Mouse (Mus musculus) neural tube, embryonic 13.5 days (tissue): ENCODE results near the gene Gm20388. TPM values are rescaled to one million over a fixed set of nuclear protein-coding genes. Genes with fewer than 3 reads are reported as not detected.

Source experiments
- ATAC-seq: fragments of 200-750 bp; cut with Nextera tagmentation; 2 replicates; pipeline ENCODE4 v1.8.0; 2017; ENCODE audit warnings: low read depth, mild to moderate bottlenecking, moderate TSS enrichment, moderate library complexity
- H3K27ac ChIP-seq: fragments of 300-500 bp; sonication (generic); replicated peaks from 2 replicates; pipeline ENCODE4 v1.5.1; 2015; ENCODE audit warnings: moderate library complexity, mild to moderate bottlenecking, inconsistent platforms
- H3K27me3 ChIP-seq: fragments of 300-500 bp; sonication (generic); 2 replicates; pipeline ENCODE4 v1.6.1; 2015; ENCODE audit warnings: mild to moderate bottlenecking, inconsistent platforms
- H3K36me3 ChIP-seq: fragments of 300-500 bp; sonication (generic); 2 replicates; pipeline ENCODE4 v1.6.1; 2015; ENCODE audit warnings: mild to moderate bottlenecking, inconsistent platforms
- H3K4me1 ChIP-seq: fragments of 300-500 bp; sonication (generic); replicated peaks from 2 replicates; pipeline ENCODE4 v1.6.1; 2015; ENCODE audit warnings: inconsistent platforms
- H3K4me2 ChIP-seq: fragments of 300-500 bp; sonication (generic); 2 replicates; pipeline ENCODE4 v1.6.1; 2015; ENCODE audit warnings: inconsistent platforms, mild to moderate bottlenecking, moderate library complexity
- H3K4me3 ChIP-seq: fragments of 300-500 bp; sonication (generic); 2 replicates; pipeline ENCODE4 v1.5.1; 2015; ENCODE audit warnings: mild to moderate bottlenecking, inconsistent platforms
- H3K9ac ChIP-seq: fragments of 300-500 bp; sonication (generic); 2 replicates; pipeline ENCODE4 v1.6.1; 2015; ENCODE audit warnings: moderate library complexity, mild to moderate bottlenecking, inconsistent platforms
- H3K9me3 ChIP-seq: fragments of 300-500 bp; sonication (generic); 2 replicates; pipeline ENCODE4 v1.6.1; 2016; ENCODE audit warnings: inconsistent platforms
- WGBS: fragments of 180-500 bp; shearing (Covaris S2); methylation state at CpG from one replicate; pipeline ENCODE4 v1.1.7; 2015; 5-methylcytosine and 5-hydroxymethylcytosine counted together
- polyA plus RNA-seq: library from polyadenylated mRNA; unstranded; fragments of >200 nt; fragmentation: Nextera tagmentation; extraction: Ambion mirVana; gene quantifications from 2 replicates; pipeline ENCODE4 v1.2.1, GENCODE M21; 2015

Gm20388 gene
- polyA plus RNA-seq, 1 experiment from 2014 or later = 0.27 TPM

DNA sequence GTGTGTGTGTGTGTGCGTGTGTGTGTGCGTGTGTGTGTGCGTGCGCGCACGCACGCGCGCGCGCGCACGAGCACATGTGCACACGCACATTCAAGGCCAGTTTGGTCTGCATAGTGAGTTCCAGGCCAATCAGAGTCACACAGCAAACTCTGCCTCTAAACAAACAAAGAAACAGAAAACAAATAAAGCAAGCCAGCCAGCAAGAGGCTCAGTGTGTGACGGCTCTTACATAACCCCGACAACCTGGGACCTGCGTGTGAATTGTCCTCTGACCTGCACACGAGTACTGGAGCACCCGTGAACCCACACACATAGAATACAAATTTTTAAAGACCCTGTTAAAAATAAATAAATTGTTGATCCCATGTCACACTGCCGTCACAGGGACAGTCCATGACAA, 1488.1 kb downstream of the Gm20388 start:
- no peak for ATAC-seq
- H3K4me3 ChIP-seq = no peak overlapping the region
- no peak overlapping the region for H3K9ac ChIP-seq
- 84% methylated on average over 20 of the region's 20 CpGs for WGBS
- peaks cover 73% of the 10 kb centered on the region for H3K27me3 ChIP-seq
- H3K4me1 ChIP-seq = peaks cover 28% of the 10 kb centered on the region
- no peaks in the 10 kb centered on the region for H3K9me3 ChIP-seq
- no peak overlapping the region for H3K27ac ChIP-seq
- H3K36me3 ChIP-seq = no peaks in the 10 kb centered on the region
- no peak overlapping the region for H3K4me2 ChIP-seq

DNA sequence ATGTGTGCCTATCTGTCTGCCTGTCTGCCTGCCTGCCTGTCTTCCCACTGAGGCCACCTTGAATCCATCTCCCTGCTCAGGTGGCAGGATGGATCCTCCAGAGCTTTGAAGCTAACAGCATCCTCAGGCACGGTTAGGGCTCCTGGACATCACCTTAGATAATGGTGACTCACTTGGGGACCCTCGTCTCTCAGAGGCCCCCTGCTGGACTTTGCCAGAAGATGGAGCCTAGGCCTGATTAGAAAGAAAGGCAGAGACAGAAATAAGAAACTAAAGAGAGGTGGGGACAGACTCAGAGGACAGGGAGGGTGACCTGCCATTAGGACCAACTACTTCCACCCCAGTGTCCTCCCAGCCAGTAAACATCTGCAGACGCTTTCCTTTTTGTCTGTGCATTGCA, 1488.5 kb downstream of the Gm20388 start:
- no peak overlapping the region for H3K9ac ChIP-seq
- no peak overlapping the region for H3K4me3 ChIP-seq
- no peak for ATAC-seq
- peaks cover 69% of the 10 kb centered on the region for H3K27me3 ChIP-seq
- H3K27ac ChIP-seq = no peak overlapping the region
- H3K36me3 ChIP-seq = no peaks in the 10 kb centered on the region
- no peaks in the 10 kb centered on the region for H3K9me3 ChIP-seq
- no peak overlapping the region for H3K4me2 ChIP-seq
- peaks cover 28% of the 10 kb centered on the region for H3K4me1 ChIP-seq
- WGBS = 30% methylated on average over 3 of the region's 3 CpGs

DNA sequence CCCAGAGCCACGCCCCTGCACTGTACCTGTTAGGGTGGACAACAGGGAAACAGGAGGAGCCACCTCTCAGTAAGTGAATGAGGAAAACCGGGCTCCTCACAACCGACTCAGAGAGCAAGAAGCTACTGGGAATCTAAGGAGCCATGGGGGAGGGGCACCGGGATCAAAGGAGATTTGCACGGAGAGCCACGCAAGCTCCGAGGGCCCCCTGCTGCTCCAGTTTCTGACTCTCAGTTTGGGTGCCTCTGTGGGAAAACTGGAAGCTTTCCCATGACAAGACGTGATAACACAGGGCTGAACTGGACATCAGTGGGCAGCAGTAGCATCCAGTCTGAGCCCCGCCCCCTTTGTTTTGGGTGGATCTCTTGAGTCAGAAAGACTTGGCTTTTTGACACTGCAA, 1489.9 kb downstream of the Gm20388 start:
- Histone ChIP-seq H3K4me1 (peaks cover 28% of the 10 kb centered on the region), H3K27ac (no peak overlapping the region), H3K9me3 (no peaks in the 10 kb centered on the region), H3K4me2 (no peak overlapping the region), H3K36me3 (no peaks in the 10 kb centered on the region), H3K27me3 (peaks cover 60% of the 10 kb centered on the region), H3K9ac (no peak overlapping the region), H3K4me3 (no peak overlapping the region)
- ATAC-seq = no peak
- 29% methylated on average over 9 of the region's 9 CpGs for WGBS

GRCm38 (mm10) chr8:121403821-121404220, 1493.2 kb downstream of the Gm20388 start:
- Histone ChIP-seq H3K27me3 (peaks cover 28% of the 10 kb centered on the region), H3K36me3 (no peaks in the 10 kb centered on the region), H3K4me3 (no peak overlapping the region), H3K9ac (no peak overlapping the region), H3K27ac (no peak overlapping the region), H3K9me3 (no peaks in the 10 kb centered on the region), H3K4me1 (0 out of 2 replicates have a peak, but pooled peaks cover 4% of the 10 kb centered on the region), H3K4me2 (no peak overlapping the region)
- WGBS = 73% methylated on average over 6 of the region's 6 CpGs
- ATAC-seq = no peak

GRCm38 (mm10) chr8:121418081-121418480, 1507.4 kb downstream of the Gm20388 start:
- H3K27ac ChIP-seq = no peak overlapping the region
- no peaks in the 10 kb centered on the region for H3K4me1 ChIP-seq
- no peaks in the 10 kb centered on the region for H3K27me3 ChIP-seq
- 47% methylated on average over 6 of the region's 6 CpGs for WGBS
- H3K36me3 ChIP-seq = no peaks in the 10 kb centered on the region
- no peak for ATAC-seq
- no peak overlapping the region for H3K4me3 ChIP-seq
- no peak overlapping the region for H3K4me2 ChIP-seq
- peaks cover 6% of the 10 kb centered on the region for H3K9me3 ChIP-seq
- no peak overlapping the region for H3K9ac ChIP-seq

DNA sequence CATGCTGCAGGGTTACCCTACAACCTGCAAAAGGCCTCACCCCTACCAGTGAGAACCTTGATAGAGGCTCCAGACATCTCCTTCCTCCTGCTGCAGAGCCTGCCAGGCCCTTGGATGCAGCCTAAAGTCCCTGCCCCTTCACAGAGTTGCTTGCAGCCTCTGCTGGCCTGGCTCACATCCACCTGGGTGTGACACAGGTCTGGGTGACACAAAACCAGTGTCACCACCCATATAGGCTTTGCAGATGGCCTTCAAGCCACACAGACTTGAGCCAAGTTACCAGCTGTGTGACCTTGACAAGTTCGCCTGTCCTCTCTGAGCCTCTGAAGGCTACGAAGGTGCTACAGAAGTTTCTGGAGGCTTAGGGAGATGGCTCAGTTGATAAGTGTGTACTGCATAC, 1508.9 kb downstream of the Gm20388 start:
- no peak overlapping the region for H3K4me3 ChIP-seq
- no peak for ATAC-seq
- 93% methylated on average over 2 of the region's 2 CpGs for WGBS
- H3K27ac ChIP-seq = no peak overlapping the region
- no peak overlapping the region for H3K9ac ChIP-seq
- no peaks in the 10 kb centered on the region for H3K27me3 ChIP-seq
- H3K4me1 ChIP-seq = no peaks in the 10 kb centered on the region
- peaks cover 6% of the 10 kb centered on the region for H3K9me3 ChIP-seq
- no peak overlapping the region for H3K4me2 ChIP-seq
- no peaks in the 10 kb centered on the region for H3K36me3 ChIP-seq

DNA sequence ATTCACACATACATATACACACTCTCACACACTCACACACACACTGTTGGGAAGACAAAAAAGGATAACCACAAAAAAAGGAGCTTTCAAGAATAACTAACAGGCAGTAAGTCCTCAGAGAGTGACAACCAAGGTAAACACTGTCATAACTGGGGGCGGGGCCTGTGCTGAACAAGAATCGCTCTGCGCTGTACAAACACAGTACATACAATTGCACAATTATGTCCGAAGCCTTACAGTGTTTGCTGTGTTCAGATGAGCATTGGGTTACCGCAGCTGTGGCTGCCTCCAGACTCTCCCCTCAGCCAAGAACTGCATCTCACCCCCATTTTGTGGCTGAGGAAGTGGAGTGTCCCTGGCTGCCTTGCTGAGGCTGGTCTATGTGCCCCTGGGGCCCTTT, 1510.4 kb downstream of the Gm20388 start:
- H3K4me2 ChIP-seq = no peak overlapping the region
- WGBS = 85% methylated on average over 5 of the region's 5 CpGs
- no peak overlapping the region for H3K27ac ChIP-seq
- no peak overlapping the region for H3K4me3 ChIP-seq
- no peaks in the 10 kb centered on the region for H3K27me3 ChIP-seq
- H3K9me3 ChIP-seq = peaks cover 6% of the 10 kb centered on the region
- no peaks in the 10 kb centered on the region for H3K4me1 ChIP-seq
- no peak for ATAC-seq
- H3K36me3 ChIP-seq = no peaks in the 10 kb centered on the region
- H3K9ac ChIP-seq = no peak overlapping the region

- H3K9me3 ChIP-seq = peaks cover 6% of the 10 kb centered on the region
- H3K9ac ChIP-seq = no peak overlapping the region
- WGBS = 94% methylated on average over 10 of the region's 10 CpGs
- H3K4me2 ChIP-seq = no peak overlapping the region
- H3K27ac ChIP-seq = no peak overlapping the region
- H3K36me3 ChIP-seq = no peaks in the 10 kb centered on the region
- H3K4me3 ChIP-seq = no peak overlapping the region
- H3K27me3 ChIP-seq = no peaks in the 10 kb centered on the region
- ATAC-seq = no peak
- H3K4me1 ChIP-seq = no peaks in the 10 kb centered on the region
Observed at GRCm38 (mm10) chr8:121424080-121424479, 1513.4 kb downstream of the Gm20388 start.

DNA sequence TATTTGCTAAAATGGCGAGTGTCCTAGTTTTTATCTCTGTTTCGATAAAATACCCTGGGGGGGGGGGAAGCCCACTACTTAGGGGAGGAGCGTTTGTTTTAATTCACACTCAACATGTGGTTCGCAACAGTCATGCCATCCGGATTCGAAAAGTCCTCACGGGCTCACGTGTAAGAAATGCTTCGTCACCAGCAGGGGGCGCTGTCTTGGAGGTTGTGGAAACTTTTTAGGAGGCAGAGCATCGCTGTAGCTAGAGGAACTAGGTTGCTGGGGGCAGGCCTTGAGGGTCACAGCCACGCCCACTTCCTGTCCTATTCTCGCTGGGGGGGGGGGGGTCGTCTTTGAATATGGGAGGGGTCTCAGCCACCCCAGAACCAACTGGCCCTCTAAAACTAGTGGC, 1514.0 kb downstream of the Gm20388 start:
- Histone ChIP-seq H3K4me3 (no peak overlapping the region), H3K4me1 (no peaks in the 10 kb centered on the region), H3K9me3 (peaks cover 6% of the 10 kb centered on the region), H3K36me3 (no peaks in the 10 kb centered on the region), H3K4me2 (no peak overlapping the region), H3K9ac (no peak overlapping the region), H3K27ac (no peak overlapping the region), H3K27me3 (no peaks in the 10 kb centered on the region)
- no peak for ATAC-seq
- WGBS = 86% methylated on average over 14 of the region's 14 CpGs

DNA sequence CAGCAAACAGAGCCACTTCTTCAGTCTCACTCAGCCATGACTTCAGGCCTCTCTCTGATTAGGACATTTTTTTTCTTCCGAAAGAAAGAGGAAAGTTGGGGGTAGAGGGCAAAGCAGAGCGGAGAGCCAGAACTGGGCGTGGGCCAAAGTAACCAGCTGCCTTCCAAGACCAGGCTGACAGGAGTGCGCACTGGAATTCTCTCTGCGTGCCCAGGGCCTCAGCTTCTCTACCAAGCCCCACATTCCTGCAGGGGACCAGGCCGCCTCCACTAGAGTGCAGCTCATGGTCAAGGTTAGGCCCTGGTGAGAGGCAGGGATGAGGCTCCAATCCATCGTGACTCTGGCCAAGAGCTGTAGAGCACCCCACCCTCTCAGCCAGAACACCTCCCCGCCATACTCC, 1520.9 kb downstream of the Gm20388 start:
- peaks cover 13% of the 10 kb centered on the region for H3K27me3 ChIP-seq
- 90% methylated on average over 8 of the region's 8 CpGs for WGBS

GRCm38 (mm10) chr8:121433466-121433865, 1522.8 kb downstream of the Gm20388 start:
- no peaks in the 10 kb centered on the region for H3K36me3 ChIP-seq
- peak overlapping the region; percentile 6; the same call in 1 of the 2 replicates for H3K4me2 ChIP-seq
- H3K27me3 ChIP-seq = peaks cover 13% of the 10 kb centered on the region
- no peaks in the 10 kb centered on the region for H3K9me3 ChIP-seq
- 11% methylated on average over 17 of the region's 17 CpGs for WGBS
- no peak overlapping the region for H3K4me3 ChIP-seq
- H3K4me1 ChIP-seq = peaks cover 18% of the 10 kb centered on the region
- H3K9ac ChIP-seq = 0 out of 2 replicates have a peak overlapping the region, but pooled peaks have one; percentile 6
- no peak for ATAC-seq
- no peak overlapping the region for H3K27ac ChIP-seq

More for the DNA sequence above, 1520.9 kb downstream of the Gm20388 start:
- H3K9ac ChIP-seq = no peak overlapping the region
- no peak overlapping the region for H3K4me3 ChIP-seq
- no peak for ATAC-seq
- no peak overlapping the region for H3K4me2 ChIP-seq
- H3K9me3 ChIP-seq = no peaks in the 10 kb centered on the region
- H3K27ac ChIP-seq = no peak overlapping the region; the same call in 1 of the 2 replicates
- H3K36me3 ChIP-seq = no peaks in the 10 kb centered on the region
- H3K4me1 ChIP-seq = peaks cover 11% of the 10 kb centered on the region

DNA sequence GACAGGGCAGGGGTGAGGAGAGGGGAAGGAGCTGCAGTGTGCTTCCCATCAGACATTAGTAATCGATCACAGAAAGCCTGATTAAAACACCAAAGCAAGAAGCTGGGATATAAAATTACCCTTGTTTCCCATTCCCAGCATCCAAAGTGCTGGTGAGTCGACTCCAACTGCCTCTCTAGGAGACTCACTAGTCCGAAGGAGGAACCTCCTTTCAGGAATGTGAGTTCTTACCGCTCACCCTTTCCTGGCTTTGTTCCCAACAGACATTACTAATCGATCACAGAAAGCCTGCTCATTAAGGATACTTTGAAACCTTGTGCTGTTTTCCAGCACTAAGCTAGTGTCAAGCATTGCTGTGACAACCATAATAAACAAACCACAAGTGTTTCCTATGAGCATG, 1526.0 kb downstream of the Gm20388 start:
- Histone ChIP-seq H3K4me2 (no peak overlapping the region), H3K4me3 (no peak overlapping the region), H3K27ac (no peak overlapping the region), H3K9ac (no peak overlapping the region), H3K9me3 (no peaks in the 10 kb centered on the region), H3K27me3 (peaks cover 8% of the 10 kb centered on the region), H3K36me3 (no peaks in the 10 kb centered on the region), H3K4me1 (peaks cover 19% of the 10 kb centered on the region)
- no peak for ATAC-seq
- WGBS = 66% methylated on average over 5 of the region's 5 CpGs

DNA sequence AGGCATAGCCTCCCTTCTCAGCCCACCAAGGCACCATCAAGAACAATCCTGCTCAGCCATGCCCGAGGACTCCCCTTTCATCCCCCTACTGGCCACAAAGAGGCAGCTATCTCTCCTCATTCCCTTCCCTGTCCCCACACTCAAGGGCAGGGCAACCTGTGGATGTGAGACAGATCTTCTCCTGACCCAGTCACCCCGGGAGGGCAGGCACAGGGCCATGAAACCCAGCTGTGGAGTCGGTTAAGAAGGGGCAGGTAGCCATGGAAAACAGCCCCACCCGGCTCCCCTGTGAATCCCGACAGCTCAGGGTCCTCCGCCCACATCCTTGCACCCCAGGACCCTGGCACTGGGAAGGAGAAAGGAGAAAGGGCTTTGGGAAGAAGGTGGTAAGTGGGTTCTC, 1526.9 kb downstream of the Gm20388 start:
- Histone ChIP-seq H3K4me1 (peaks cover 19% of the 10 kb centered on the region), H3K27me3 (peaks cover 8% of the 10 kb centered on the region), H3K27ac (no peak overlapping the region), H3K4me2 (no peak overlapping the region), H3K9ac (no peak overlapping the region), H3K36me3 (no peaks in the 10 kb centered on the region), H3K4me3 (no peak overlapping the region), H3K9me3 (no peaks in the 10 kb centered on the region)
- ATAC-seq = no peak
- 74% methylated on average over 6 of the region's 6 CpGs for WGBS
